Mouse (Mus musculus) olfactory bulb, adult 2 months (tissue): ENCODE measurements around the gene Pfdn5. TPM values are rescaled to one million over a fixed set of nuclear protein-coding genes. Genes with fewer than 3 reads are reported as not detected.
"Not testable (repeated sequence)": the region's sequence is repeated elsewhere in the genome, so short reads cannot be mapped to it uniquely, and the experiment has no call there.

Experiments used
- H3K27ac ChIP-seq: fragments of 200-500 bp; 2 replicates; pipeline ENCODE4 v1.5.1; 2012; ENCODE audit warnings: low read depth, low read length; ENCODE audit not compliant: insufficient read depth
- H3K4me1 ChIP-seq: fragments of 200-500 bp; 2 replicates; pipeline ENCODE4 v1.6.1; 2012; ENCODE audit warnings: low read length; ENCODE audit not compliant: control insufficient read depth, insufficient read depth
- H3K4me3 ChIP-seq: fragments of 200-500 bp; 2 replicates; pipeline ENCODE4 v1.5.1; 2012; ENCODE audit warnings: mild to moderate bottlenecking, low read depth, low read length, moderate library complexity; ENCODE audit not compliant: insufficient read depth
- CTCF ChIP-seq: fragments of 200-500 bp; IDR thresholded peaks from 2 replicates; pipeline ENCODE4 v1.5.1; 2012; ENCODE audit warnings: low read depth, mild to moderate bottlenecking, low read length, moderate library complexity; ENCODE audit not compliant: insufficient read depth
- POLR2A ChIP-seq: fragments of 200-500 bp; IDR thresholded peaks from 2 replicates; pipeline ENCODE4 v1.6.1; 2012; ENCODE audit warnings: mild to moderate bottlenecking, low read depth, low read length, moderate library complexity; ENCODE audit not compliant: insufficient read depth
- WGBS: fragments of 180-500 bp; shearing (Covaris S2); methylation state at CpG from one replicate; pipeline ENCODE4 v1.1.7; 2018; 5-methylcytosine and 5-hydroxymethylcytosine counted together
- polyA plus RNA-seq: library from polyadenylated mRNA; stranded (reverse); fragments of >200 nt; gene quantifications from 2 replicates; pipeline ENCODE4 v1.2.4, GENCODE M21; 2012; ENCODE audit warnings: low replicate concordance; ENCODE audit not compliant: missing spikeins, insufficient read depth, insufficient read length

The Pfdn5 gene
- polyA plus RNA-seq, 1 experiment: 1,008 TPM

DNA sequence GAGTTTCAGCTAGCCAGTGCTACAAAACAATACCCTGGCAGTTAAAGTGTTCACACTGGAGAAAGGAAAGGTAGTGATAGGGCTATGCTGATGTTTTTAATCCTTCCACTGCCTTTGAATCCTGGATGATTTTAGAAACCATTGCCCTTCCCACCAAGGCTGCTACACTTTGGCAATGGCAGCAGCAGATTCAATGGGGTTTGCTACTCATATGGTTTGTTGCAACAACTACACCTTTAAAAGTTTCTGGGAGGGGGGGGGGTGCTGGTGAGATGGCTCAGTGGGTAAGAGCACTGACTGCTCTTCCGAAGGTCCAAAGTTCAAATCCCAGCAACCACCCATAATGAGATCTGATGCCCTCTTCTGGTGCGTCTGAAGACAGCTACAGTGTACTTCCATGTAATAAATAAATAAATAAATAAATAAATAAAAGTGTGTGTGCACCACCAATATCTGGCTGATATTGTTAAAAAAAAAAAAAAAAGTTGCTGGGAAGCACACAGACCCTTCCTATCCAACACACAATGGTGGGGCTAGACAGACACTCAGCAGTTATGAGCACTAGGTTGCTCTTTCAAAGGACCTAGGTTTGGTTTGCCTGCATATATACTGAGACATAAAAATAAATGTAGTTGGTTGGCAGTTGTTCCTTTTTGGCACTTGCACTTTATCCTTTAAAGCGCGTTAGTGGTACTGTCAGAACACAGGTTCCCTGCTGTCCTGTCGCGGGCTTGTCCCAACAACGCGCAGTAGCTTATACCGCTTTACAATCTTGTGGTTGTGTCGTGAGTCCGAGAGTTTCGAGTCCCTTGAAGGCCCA is 1.1 kb upstream of the Pfdn5 start:
- 71% methylated on average over 12 of the region's 12 CpGs for WGBS
- H3K27ac ChIP-seq: no peak overlapping the region

GRCm38 (mm10) chr15:102326892-102327291 is 976 bp downstream of the Pfdn5 start:
- TF ChIP-seq POLR2A (no peak), CTCF (no peak)
- Histone ChIP-seq H3K4me3 (peak overlapping the region; percentile 86), H3K4me1 (peaks cover 8% of the 10 kb centered on the region), H3K27ac (no peak overlapping the region)
- 54% methylated on average over 8 of the region's 8 CpGs for WGBS

More for the DNA sequence above, 1.1 kb upstream of the Pfdn5 start:
- TF ChIP-seq CTCF: no peak
- no peak for TF ChIP-seq POLR2A
- Histone ChIP-seq H3K4me1 (peaks cover 4% of the 10 kb centered on the region), H3K4me3 (no peak overlapping the region)

DNA sequence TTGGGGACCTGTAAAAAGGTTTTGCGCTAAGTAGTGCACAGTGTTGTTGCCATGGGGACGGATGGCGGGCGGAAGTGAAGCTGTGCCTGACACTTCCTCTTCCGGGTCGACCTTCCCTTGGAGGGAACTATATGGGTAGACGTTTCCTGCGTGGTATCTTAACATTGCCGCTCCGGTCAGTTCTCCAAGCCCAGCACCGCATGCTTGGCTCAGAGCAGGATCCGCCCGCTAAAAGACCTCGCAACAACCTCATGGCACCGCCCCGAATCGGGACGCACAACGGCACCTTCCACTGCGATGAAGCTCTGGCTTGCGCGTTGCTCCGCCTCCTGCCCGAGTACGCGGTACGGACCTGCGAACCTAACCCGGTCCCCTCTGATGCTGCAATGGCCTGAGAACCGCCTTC is 5.7 kb downstream of the Pfdn5 start, which contains the start of gene Myg1:
TSS of gene Myg1 (plus strand) at position 100 of the 406 bp plus-strand sequence.
- TF ChIP-seq CTCF (no peak), POLR2A (peak; percentile 56; the same call in 1 of the 2 replicates)
- peak within 1 kb of the TSS; percentile 56 for H3K4me3 ChIP-seq
- H3K4me1 ChIP-seq: peaks cover 11% of the 10 kb centered on the region
- H3K27ac ChIP-seq: no peak within 1 kb of the TSS
- under 1% methylated on average over 30 of the region's 30 CpGs for WGBS

- Histone ChIP-seq H3K4me3 (no peak overlapping the region), H3K27ac (no peak overlapping the region), H3K4me1 (peaks cover 9% of the 10 kb centered on the region)
- 89% methylated on average over 8 of the region's 8 CpGs for WGBS
- TF ChIP-seq CTCF (no peak), POLR2A (no peak)
Observed at GRCm38 (mm10) chr15:102335254-102335653, 9.3 kb downstream of the Pfdn5 start.

- WGBS: 92% methylated on average over 5 of the region's 5 CpGs
- H3K27ac ChIP-seq, H3K4me3 ChIP-seq, H3K4me1 ChIP-seq: not testable (repeated sequence)
Observed at GRCm38 (mm10) chr15:102335925-102336324, 10.0 kb downstream of the Pfdn5 start.

DNA sequence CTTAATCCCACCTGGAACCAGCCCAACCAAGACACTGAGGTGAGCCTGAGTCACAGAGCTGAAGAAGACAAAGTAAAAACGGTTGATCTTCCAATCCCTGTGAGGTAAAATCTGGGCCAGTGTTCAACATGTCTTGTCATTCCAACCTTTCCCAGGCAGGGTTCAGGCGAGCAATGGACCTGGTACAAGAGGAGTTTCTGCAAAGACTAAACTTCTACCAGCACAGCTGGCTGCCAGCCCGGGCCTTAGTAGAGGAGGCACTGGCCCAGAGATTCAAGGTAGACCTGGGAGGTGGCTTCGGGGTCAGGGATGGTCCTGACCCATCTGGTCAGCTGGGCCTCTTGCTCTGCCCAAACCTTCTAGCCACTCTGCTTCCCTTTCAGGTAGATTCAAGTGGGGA is 11.0 kb downstream of the Pfdn5 start:
- Histone ChIP-seq H3K4me3 (no peak overlapping the region), H3K4me1 (peaks cover 4% of the 10 kb centered on the region), H3K27ac (no peak overlapping the region)
- TF ChIP-seq POLR2A (no peak), CTCF (no peak)
- 88% methylated on average over 4 of the region's 4 CpGs for WGBS

DNA sequence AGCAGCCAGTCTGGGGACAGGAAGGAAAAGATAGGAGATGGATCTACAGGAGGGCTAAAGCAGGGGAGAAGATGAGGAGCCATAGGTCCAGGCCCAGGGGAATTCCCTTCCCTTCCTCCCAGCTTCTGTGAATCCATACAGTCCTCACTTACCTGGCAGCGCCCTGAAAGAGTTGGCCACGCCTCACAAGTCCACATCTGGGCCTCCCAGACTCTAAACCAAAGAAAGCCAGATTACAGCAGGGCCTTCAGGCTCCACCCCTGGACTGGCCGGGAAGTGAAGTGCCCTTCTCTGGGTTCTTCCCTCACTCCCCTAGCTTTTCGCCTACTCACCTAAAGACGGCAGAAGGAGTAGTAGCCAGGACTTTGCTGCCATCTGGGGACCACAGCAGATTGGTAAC is 13.7 kb downstream of the Pfdn5 start:
- Histone ChIP-seq H3K4me3 (no peak overlapping the region), H3K4me1 (no peaks in the 10 kb centered on the region), H3K27ac (no peak overlapping the region)
- TF ChIP-seq POLR2A (no peak), CTCF (no peak)
- 72% methylated on average over 5 of the region's 5 CpGs for WGBS

DNA sequence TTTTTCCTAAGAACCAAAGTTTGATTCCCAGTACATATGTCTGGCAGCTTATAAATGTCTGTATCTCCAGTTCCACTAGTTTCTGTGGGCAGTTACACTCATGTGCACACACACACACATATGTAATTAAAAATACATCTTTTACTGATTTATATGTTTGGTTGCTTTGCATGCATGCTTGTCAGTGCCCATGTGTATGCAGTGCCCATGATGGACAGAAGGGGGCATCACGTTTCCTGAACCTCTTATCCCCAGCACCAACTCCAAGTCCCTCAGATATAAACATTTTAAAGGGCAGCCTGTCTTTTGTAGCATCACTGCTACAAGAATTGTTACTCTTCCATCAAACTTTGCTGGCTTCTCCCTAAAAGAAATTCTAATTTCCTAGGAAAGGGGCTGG is 15.7 kb downstream of the Pfdn5 start:
- WGBS: 17% methylated on average over 1 of the region's 1 CpGs
- Histone ChIP-seq H3K4me3 (no peak overlapping the region), H3K4me1 (no peaks in the 10 kb centered on the region), H3K27ac (no peak overlapping the region)
- TF ChIP-seq CTCF: no peak
- no peak for TF ChIP-seq POLR2A

DNA sequence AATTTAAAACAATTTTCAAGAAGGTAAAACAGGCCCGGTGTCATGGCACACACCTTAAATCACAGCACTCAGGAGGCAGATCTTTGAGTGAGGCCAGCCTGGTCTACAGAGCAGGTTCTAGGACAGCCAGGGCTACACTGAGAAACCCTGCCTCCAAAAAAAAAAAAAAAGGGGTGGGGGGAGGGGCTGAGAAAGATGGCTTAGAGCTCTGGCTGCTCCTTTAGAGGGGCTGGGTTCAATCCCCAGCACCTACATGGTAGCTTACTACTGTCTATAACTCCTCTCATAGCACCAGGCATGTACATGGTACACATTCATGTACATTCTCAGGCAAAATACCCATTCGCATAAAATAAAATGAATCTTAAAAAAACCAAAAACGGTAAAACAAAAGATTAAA is 18.6 kb downstream of the Pfdn5 start:
- no peaks in the 10 kb centered on the region for H3K4me1 ChIP-seq
- no peak overlapping the region for H3K4me3 ChIP-seq
- TF ChIP-seq POLR2A: no peak
- TF ChIP-seq CTCF: no peak
- WGBS: 95% methylated on average over 3 of the region's 3 CpGs
- no peak overlapping the region for H3K27ac ChIP-seq

DNA sequence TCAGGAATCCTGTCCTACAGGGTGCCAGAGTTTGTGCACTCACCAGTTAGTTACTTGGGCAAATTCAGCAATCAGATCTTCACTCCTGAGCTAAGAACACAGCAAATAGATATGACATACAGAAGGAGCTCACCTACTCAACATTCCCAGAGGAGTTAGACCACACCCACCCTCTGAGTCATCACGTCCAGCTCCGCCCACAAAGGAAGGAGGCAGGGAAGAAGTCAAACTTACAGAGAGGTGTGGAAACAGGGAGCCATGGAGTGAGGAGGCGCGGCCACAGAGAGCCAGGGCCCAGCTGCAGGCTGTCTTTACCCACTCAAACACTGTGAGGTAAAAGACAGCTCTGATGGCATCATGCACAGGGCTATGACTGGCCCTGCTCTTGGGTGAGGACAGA is 20.5 kb downstream of the Pfdn5 start:
- Histone ChIP-seq H3K27ac (no peak overlapping the region), H3K4me3 (no peak overlapping the region), H3K4me1 (no peaks in the 10 kb centered on the region)
- TF ChIP-seq POLR2A: no peak
- no peak for TF ChIP-seq CTCF
- WGBS: 88% methylated on average over 4 of the region's 4 CpGs
